Mouse (Mus musculus) myocyte (in vitro differentiated cells): Measurements from ENCODE around the gene Ugt2b34.

Source experiments
- CEBPB ChIP-seq: IDR thresholded peaks from 2 replicates; pipeline ENCODE4 v1.6.1; 2011; ENCODE audit warnings: mild to moderate bottlenecking, moderate library complexity; ENCODE audit not compliant: poor library complexity, insufficient read depth, severe bottlenecking
- E2F4 ChIP-seq: IDR thresholded peaks from one replicate; pipeline ENCODE4 v1.6.1; 2011; ENCODE audit warnings: mild to moderate bottlenecking, control low read depth, moderate library complexity; ENCODE audit not compliant: insufficient read depth
- MAX ChIP-seq: IDR thresholded peaks from one replicate; pipeline ENCODE4 v1.6.1; 2011; ENCODE audit warnings: low read depth, mild to moderate bottlenecking, control low read depth
- MYOD1 ChIP-seq, 3 experiments: IDR thresholded peaks; one replicate each; pipeline ENCODE4 v1.6.1; 2011; ENCODE audit warnings: control low read depth in 2 of 3, low read depth in 2 of 3, mild to moderate bottlenecking in 2 of 3, moderate library complexity in 1 of 3; ENCODE audit not compliant: insufficient read length in 2 of 3, control insufficient read depth in 1 of 3
- MYOG ChIP-seq, 3 experiments: IDR thresholded peaks; one replicate each; pipeline ENCODE4 v1.6.1; 2011; ENCODE audit warnings: control low read depth in 2 of 3, low read depth in 2 of 3, mild to moderate bottlenecking in 2 of 3; ENCODE audit not compliant: insufficient read length in 2 of 3, control insufficient read depth in 1 of 3, insufficient read depth in 1 of 3
- POLR2A ChIP-seq: IDR thresholded peaks from one replicate; pipeline ENCODE4 v1.6.1; 2011; ENCODE audit warnings: low read depth, mild to moderate bottlenecking, control low read depth, moderate library complexity; ENCODE audit not compliant: insufficient read length
- POLR2AphosphoS2 ChIP-seq: IDR thresholded peaks from one replicate; pipeline ENCODE4 v1.6.1; 2011; ENCODE audit warnings: low read depth, control low read depth; ENCODE audit not compliant: insufficient read length
- SRF ChIP-seq: IDR thresholded peaks from one replicate; pipeline ENCODE4 v1.6.1; 2011; ENCODE audit warnings: low read depth; ENCODE audit not compliant: control insufficient read depth, insufficient read length
- TCF12 ChIP-seq: IDR thresholded peaks from one replicate; pipeline ENCODE4 v1.6.1; 2011; ENCODE audit warnings: mild to moderate bottlenecking, control low read depth; ENCODE audit not compliant: poor library complexity, insufficient read depth, severe bottlenecking
- USF1 ChIP-seq: IDR thresholded peaks from one replicate; pipeline ENCODE4 v1.6.1; 2011; ENCODE audit warnings: low read depth, mild to moderate bottlenecking, control low read depth, moderate library complexity

DNA sequence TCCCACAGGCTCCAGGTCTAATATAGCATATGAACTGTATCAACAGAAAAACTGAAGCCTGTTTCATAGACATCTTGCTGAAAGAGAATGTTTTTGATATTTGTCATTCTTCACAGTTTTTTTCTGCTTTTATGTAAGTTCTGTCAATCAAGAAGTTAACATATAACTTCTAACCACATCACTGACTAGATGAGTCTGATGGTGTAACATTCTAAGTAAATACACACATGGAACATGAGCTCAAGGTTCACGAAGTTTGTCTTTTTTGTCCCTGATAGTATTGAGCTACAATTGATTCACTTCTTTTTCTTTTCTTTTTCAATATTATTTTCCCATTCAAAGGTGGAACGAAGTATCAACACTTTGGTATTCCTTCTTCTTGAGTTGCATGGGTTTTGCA lies 19.7 kb upstream of the Ugt2b34 start, which contains the start of gene Ugt2b1:
- no peak for TF ChIP-seq SRF
- no peak for TF ChIP-seq POLR2A
- TF ChIP-seq POLR2AphosphoS2: no peak
- no peak for TF ChIP-seq MYOG (IDR thresholded peaks at IDR 0.05; ENCODE audit: control insufficient read depth in 1 of 3, insufficient read depth in 1 of 3, insufficient read length in 2 of 3, low read depth in 2 of 3)
- TF ChIP-seq CEBPB: no peak
- no peak for TF ChIP-seq TCF12
- no peak for TF ChIP-seq MYOD1 (IDR thresholded peaks at IDR 0.05; ENCODE audit: control insufficient read depth in 1 of 3, insufficient read length in 2 of 3, low read depth in 2 of 3)
- no peak for TF ChIP-seq USF1
- no peak for TF ChIP-seq MAX
- TF ChIP-seq E2F4: no peak
